Mouse (Mus musculus) spleen, adult 2 months (tissue): ENCODE results near the gene Osbp2.
A peak's percentile ranks its signal among the peaks of the same experiment; 100 is the strongest.

ENCODE experiments used
- CTCF ChIP-seq: fragments of 200-500 bp; IDR thresholded peaks from 2 replicates; pipeline ENCODE4 v1.5.1; 2011; ENCODE audit warnings: mild to moderate bottlenecking, inconsistent platforms; ENCODE audit not compliant: insufficient read depth, insufficient read length, insufficient replicate concordance; ENCODE audit errors: extremely low read depth
- POLR2A ChIP-seq: fragments of 200-500 bp; IDR thresholded peaks from 2 replicates; pipeline ENCODE4 v1.6.1; 2011; ENCODE audit warnings: low read depth, low read length, inconsistent platforms

- no peak for TF ChIP-seq POLR2A
- TF ChIP-seq CTCF = peak; percentile 5; the same call in 1 of the 2 replicates
These were observed 92.4 kb downstream of the Osbp2 start for GRCm38 (mm10) chr11:3771348-3771747.
